In the genomic region with DNA sequence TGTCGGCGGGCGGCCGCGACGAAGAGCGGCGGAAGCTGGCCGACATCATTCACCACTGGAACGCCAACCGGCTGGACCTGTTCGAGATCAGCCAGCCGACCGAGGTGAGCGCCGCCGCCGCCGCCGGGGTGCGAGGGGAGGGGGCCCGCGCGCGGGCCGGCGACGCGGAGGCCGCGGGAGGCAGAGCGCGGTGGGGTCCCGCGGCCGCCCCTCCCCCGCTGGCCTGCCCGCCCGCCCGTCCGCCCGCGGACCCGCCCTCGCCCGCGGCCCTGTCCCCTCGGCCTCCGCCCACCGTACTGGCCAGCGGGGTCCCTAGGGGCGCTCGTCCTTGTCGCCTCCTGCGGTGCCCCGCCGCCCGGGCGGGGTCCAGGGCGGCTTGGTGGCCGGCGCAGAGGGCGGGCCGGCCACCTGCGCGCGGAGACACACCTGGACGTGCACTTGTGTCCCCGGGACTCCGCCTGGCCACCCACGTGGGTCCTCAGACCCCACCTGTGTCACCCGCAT, we compare ENCODE assay signal across 8 mouse cellular contexts. TPM values are rescaled to one million over a fixed set of nuclear protein-coding genes. Genes with fewer than 3 reads are reported as not detected.
DNase-seq lines count a peak whose midpoint lies in the region; ATAC-seq and TF ChIP-seq lines count a peak whose summit lies in the region.

No protein-coding gene starts in this region.

- peak; percentile 96 for DNase-seq in heart, adult 11 months
- DNase-seq in heart, adult 8-10 months (ENCODE audit: low spot score) = no peak
- peak; percentile 56 for DNase-seq in kidney, postnatal 14 days
- peak; percentile 67 for DNase-seq in neural tube, embryonic 10.5 days (ENCODE audit: extremely low spot score, low spot score)
- DNase-seq in layer of hippocampus, adult 8-10 months (ENCODE audit: low spot score in 2 of 2) = no peak
- DNase-seq in left cerebral cortex, adult 11 months (ENCODE audit: low spot score) = no peak

- H3K4me2 ChIP-seq in forebrain, embryonic 16.5 days (ENCODE audit: low read length) = peak overlapping the region; percentile 87

- no peak for TF ChIP-seq EP300 in ES-Bruce4 (IDR thresholded peaks at IDR 0.05; ENCODE audit: insufficient read depth, low read depth, low read length)

- no peaks in the 10 kb centered on the region for H3K36me3 ChIP-seq in ES-Bruce4 (ENCODE audit: control insufficient read depth, insufficient read depth, low read length, poor library complexity, severe bottlenecking)
- no peaks in the 10 kb centered on the region for H3K36me3 ChIP-seq in forebrain, embryonic 16.5 days (ENCODE audit: control insufficient read depth, insufficient read depth)

- no peaks in the 10 kb centered on the region for H3K9me3 ChIP-seq in ES-Bruce4 (replicated peaks; ENCODE audit: control insufficient read depth, insufficient read depth, low read length, poor library complexity, severe bottlenecking)
- no peaks in the 10 kb centered on the region for H3K9me3 ChIP-seq in forebrain, embryonic 16.5 days (ENCODE audit: control insufficient read depth, low read length)

- peaks cover 2% of the 10 kb centered on the region for H3K4me1 ChIP-seq in ES-Bruce4 (ENCODE audit: control insufficient read depth, insufficient read depth, low read length)
- H3K4me1 ChIP-seq in forebrain, embryonic 16.5 days (replicated peaks; ENCODE audit: control insufficient read depth, insufficient read depth, low read length) = peaks cover 27% of the 10 kb centered on the region

- H3K27ac ChIP-seq in ES-Bruce4 (ENCODE audit: insufficient read depth, low read length) = no peak overlapping the region
- peak overlapping the region; percentile 98 for H3K27ac ChIP-seq in forebrain, embryonic 16.5 days (ENCODE audit: low read length)

- TF ChIP-seq POLR2A in ES-Bruce4 (IDR thresholded peaks at IDR 0.05; ENCODE audit: insufficient read depth, low read length) = no peak

- ATAC-seq in forebrain, embryonic 16.5 days = peak; percentile 14

- H3K27me3 ChIP-seq in ES-Bruce4 (ENCODE audit: control insufficient read depth, insufficient read depth, low read length, poor library complexity, severe bottlenecking) = no peaks in the 10 kb centered on the region
- H3K27me3 ChIP-seq in forebrain, embryonic 16.5 days (replicated peaks; ENCODE audit: control insufficient read depth, insufficient read depth, low read length) = no peaks in the 10 kb centered on the region

- peak overlapping the region; percentile 96 for H3K4me3 ChIP-seq in ES-Bruce4 (ENCODE audit: low read depth, low read length)
- peak overlapping the region; percentile 97 for H3K4me3 ChIP-seq in forebrain, embryonic 16.5 days (replicated peaks; ENCODE audit: low read length)

- no peak for TF ChIP-seq CTCF in ES-Bruce4 (IDR thresholded peaks at IDR 0.05; ENCODE audit: low read depth, low read length)

- peak overlapping the region; percentile 93 for H3K9ac ChIP-seq in ES-Bruce4 (ENCODE audit: low read depth, poor library complexity, severe bottlenecking)
- H3K9ac ChIP-seq in forebrain, embryonic 16.5 days (replicated peaks; ENCODE audit: low read depth, low read length) = peak overlapping the region; percentile 98

- under 1% methylated on average over 41 of the region's 72 CpGs for WGBS in forebrain, embryonic 16.5 days

RNA-seq across cellular contexts. Expression of a gene that starts 0.4 kb away (rescaled TPM):
- 100 to 1,000 TPM in 1 of 4 experiments, 10 to 100 TPM in 3; 62.7 to 106 (median 77.6) TPM for total RNA-seq in heart, adult 8-10 months (2022)
- polyA plus RNA-seq in ES-Bruce4 (2011; ENCODE audit: insufficient read depth, insufficient read length, low read depth, missing spikeins) = 286 and 288 TPM in 2 replicates
- polyA plus RNA-seq in forebrain, embryonic 16.5 days (2015; fragmentation: Nextera tagmentation; extraction: Ambion mirVana) = 142 and 146 TPM in 2 replicates
- total RNA-seq in layer of hippocampus, adult 8-10 months (2022) = 100 to 1,000 TPM; 105 to 120 (median 113) TPM

RNA-seq across cellular contexts. Expression of a gene that starts 0.9 kb away (rescaled TPM):
- total RNA-seq in heart, adult 8-10 months (2022) = 1 to 10 TPM; 6.0 to 7.6 (median 6.3) TPM
- polyA plus RNA-seq in ES-Bruce4 (2011; ENCODE audit: insufficient read depth, insufficient read length, low read depth, missing spikeins) = 8.2 and 8.3 TPM in 2 replicates
- polyA plus RNA-seq in forebrain, embryonic 16.5 days (2015; fragmentation: Nextera tagmentation; extraction: Ambion mirVana) = 22.9 TPM in 2 replicates
- total RNA-seq in layer of hippocampus, adult 8-10 months (2022) = 10 to 100 TPM; 18.3 to 21.9 (median 19.9) TPM

Comparison
In these comparisons a context has a peak if more than half of its experiments do, and no peak if none do; other contexts are left out.
1. DNase-seq: peak in heart, adult 11 months (single experiment), kidney, postnatal 14 days (single experiment) and neural tube, embryonic 10.5 days (single experiment); none in heart, adult 8-10 months (single experiment), layer of hippocampus, adult 8-10 months (0 of 2) and left cerebral cortex, adult 11 months (single experiment).